Mouse (Mus musculus): Measurements from ENCODE around the gene Dixdc1. TPM values are rescaled to one million over a fixed set of nuclear protein-coding genes. Genes with fewer than 3 reads are reported as not detected.
A peak's percentile ranks its signal among the peaks of the same experiment; 100 is the strongest.

The Dixdc1 gene
- total and polyA plus RNA-seq, 3 experiments = 0.07 TPM; not detected in 2

DNA sequence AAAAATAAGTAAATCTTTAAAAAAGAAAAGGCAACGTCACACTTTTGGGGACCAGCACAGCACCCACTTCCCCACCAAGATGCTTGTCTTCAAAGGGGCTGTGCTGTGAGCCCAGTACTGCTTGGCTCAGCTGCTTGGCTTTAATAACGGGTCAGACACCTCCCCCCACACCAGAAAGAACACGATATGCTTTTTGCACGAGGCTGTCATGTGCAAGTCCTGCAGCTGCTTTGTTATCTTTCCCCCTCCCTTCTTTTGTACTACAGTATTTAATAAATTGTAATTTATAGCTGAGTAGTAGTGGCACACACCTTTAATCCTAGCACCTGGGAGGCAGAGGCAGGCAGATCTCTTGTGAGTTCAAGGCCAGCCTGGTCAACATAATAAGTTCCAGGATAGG, 20.4 kb downstream of the Dixdc1 start:
- Histone ChIP-seq H3K9me3 (replicated peaks; ENCODE audit: insufficient read depth, low read length) (no peaks in the 10 kb centered on the region), H3K36me3 (ENCODE audit: control insufficient read depth in 1 of 2, insufficient read depth in 2 of 2, low read length in 2 of 2) (no peaks in the 10 kb centered on the region), H3K4me3 (ENCODE audit: control insufficient read depth in 1 of 2, insufficient read depth in 1 of 2, low read depth in 2 of 2, low read length in 2 of 2) (no peak overlapping the region), H3K27ac (ENCODE audit: control insufficient read depth, low read depth, low read length) (no peak overlapping the region), H3K27me3 (ENCODE audit: control insufficient read depth in 1 of 2, insufficient read depth in 2 of 2, low read length in 2 of 2) (peaks cover 12 to 16% of the 10 kb centered on the region in 2 experiments), H3K9ac (ENCODE audit: control insufficient read depth, low read depth, low read length, poor library complexity, severe bottlenecking) (no peak overlapping the region), H3K79me2 (ENCODE audit: control insufficient read depth, insufficient read depth, low read length, poor library complexity) (no peaks in the 10 kb centered on the region), H3K4me1 (ENCODE audit: control insufficient read depth in 1 of 2, insufficient read depth in 2 of 2, low read length in 2 of 2) (0 out of 4 replicates have a peak, but pooled peaks cover 0 to 2% of the 10 kb centered on the region in 2 experiments)
- TF ChIP-seq HCFC1 (IDR thresholded peaks at IDR 0.05; ENCODE audit: low read depth, low read length) (no peak), ZC3H11A (IDR thresholded peaks at IDR 0.05; ENCODE audit: low read depth, low read length) (no peak), ZMIZ1 (IDR thresholded peaks at IDR 0.05; ENCODE audit: low read depth, low read length) (no peak), ZNF384 (IDR thresholded peaks at IDR 0.05; ENCODE audit: low read depth, low read length) (no peak)
- DNase-seq (ENCODE audit: low read depth, low spot score) = no peak

DNA sequence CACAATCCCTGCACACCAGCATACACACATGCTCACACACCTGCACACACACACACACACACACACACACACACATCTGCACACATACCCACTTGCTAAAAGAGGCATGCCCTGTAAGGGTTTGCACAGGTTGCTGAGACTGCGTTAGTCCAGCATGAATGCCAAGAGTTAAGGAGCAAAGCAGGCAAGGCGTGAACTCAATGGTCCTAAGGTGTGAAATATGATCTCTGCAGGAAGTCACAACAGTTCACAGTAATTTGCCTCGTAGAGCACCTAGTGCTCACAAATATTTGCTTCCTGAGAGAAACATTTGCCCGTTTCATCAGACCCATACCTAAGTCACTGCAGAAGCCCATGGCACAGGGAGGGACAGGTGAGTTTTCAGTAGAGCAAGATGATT, 25.1 kb downstream of the Dixdc1 start:
- no peak overlapping the region for H3K27ac ChIP-seq (ENCODE audit: control insufficient read depth, low read depth, low read length)
- no peaks in the 10 kb centered on the region for H3K36me3 ChIP-seq (ENCODE audit: control insufficient read depth in 1 of 2, insufficient read depth in 2 of 2, low read length in 2 of 2)
- TF ChIP-seq ZC3H11A (IDR thresholded peaks at IDR 0.05; ENCODE audit: low read depth, low read length) = no peak
- TF ChIP-seq SMC3 (IDR thresholded peaks at IDR 0.05; ENCODE audit: low read depth, low read length) = no peak
- no peak for TF ChIP-seq HCFC1 (IDR thresholded peaks at IDR 0.05; ENCODE audit: low read depth, low read length)
- TF ChIP-seq POLR2AphosphoS2 (IDR thresholded peaks at IDR 0.05; ENCODE audit: low read length) = no peak
- no peak for TF ChIP-seq ZKSCAN1 (IDR thresholded peaks at IDR 0.05; ENCODE audit: low read depth, low read length)
- TF ChIP-seq TAL1 (IDR thresholded peaks at IDR 0.05; ENCODE audit: low read length) = no peak
- H3K27me3 ChIP-seq (ENCODE audit: control insufficient read depth in 1 of 2, insufficient read depth in 2 of 2, low read length in 2 of 2) = peaks cover 6 to 17% of the 10 kb centered on the region in 2 experiments; a peak in 3 of 4 replicates
- no peak overlapping the region for H3K4me3 ChIP-seq (ENCODE audit: control insufficient read depth in 1 of 2, insufficient read depth in 1 of 2, low read depth in 2 of 2, low read length in 2 of 2)
- no peaks in the 10 kb centered on the region for H3K9me3 ChIP-seq (replicated peaks; ENCODE audit: insufficient read depth, low read length)
- H3K9ac ChIP-seq (ENCODE audit: control insufficient read depth, low read depth, low read length, poor library complexity, severe bottlenecking) = no peak overlapping the region
- H3K79me2 ChIP-seq (ENCODE audit: control insufficient read depth, insufficient read depth, low read length, poor library complexity) = no peaks in the 10 kb centered on the region
- H3K4me1 ChIP-seq (ENCODE audit: control insufficient read depth in 1 of 2, insufficient read depth in 2 of 2, low read length in 2 of 2) = no peaks in the 10 kb centered on the region
- no peak for DNase-seq (ENCODE audit: low read depth, low spot score)

DNA sequence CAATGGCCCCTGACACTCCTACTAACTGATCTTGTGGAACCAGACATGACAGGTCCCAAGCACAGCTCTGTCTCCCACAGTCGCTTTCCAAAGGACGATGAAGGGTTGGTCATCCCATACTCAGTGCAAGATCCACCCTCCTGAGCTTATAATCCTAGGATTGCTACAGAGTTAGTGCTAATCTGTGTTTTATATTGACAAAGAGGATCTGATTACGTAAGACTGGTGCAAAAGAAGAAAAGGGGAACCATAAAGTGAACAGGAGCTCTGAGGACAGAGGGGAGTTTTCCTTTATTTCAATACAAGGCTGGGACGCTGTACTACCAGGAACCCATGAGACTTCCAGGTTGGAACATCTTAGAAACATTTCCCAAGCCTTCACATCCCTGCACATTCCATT, 28.0 kb downstream of the Dixdc1 start:
- TF ChIP-seq MAFK (IDR thresholded peaks at IDR 0.05; ENCODE audit: borderline replicate concordance, low read depth, low read length) (no peak), CHD2 (IDR thresholded peaks at IDR 0.05; ENCODE audit: low read length) (no peak), E2F4 (IDR thresholded peaks at IDR 0.05; ENCODE audit: borderline replicate concordance, low read depth, low read length) (no peak), GABPA (IDR thresholded peaks at IDR 0.05; ENCODE audit: low read depth, low read length) (no peak), RCOR1 (IDR thresholded peaks at IDR 0.05; ENCODE audit: low read depth, low read length) (no peak), MYC (IDR thresholded peaks at IDR 0.05; ENCODE audit: low read depth, low read length) (no peak), CHD1 (IDR thresholded peaks at IDR 0.05; ENCODE audit: low read depth, low read length) (no peak), POLR2AphosphoS2 (IDR thresholded peaks at IDR 0.05; ENCODE audit: low read length) (no peak), TAL1 (IDR thresholded peaks at IDR 0.05; ENCODE audit: low read length) (no peak), TCF12 (IDR thresholded peaks at IDR 0.05; ENCODE audit: low read depth, low read length) (no peak), MEF2A (IDR thresholded peaks at IDR 0.05; ENCODE audit: extremely low read depth, insufficient replicate concordance, low read depth, low read length, poor library complexity, severe bottlenecking) (no peak), SMC3 (IDR thresholded peaks at IDR 0.05; ENCODE audit: low read depth, low read length) (no peak)
- DNase-seq (ENCODE audit: low read depth, low spot score) = peak; percentile 11
- Histone ChIP-seq H3K27me3 (ENCODE audit: control insufficient read depth in 1 of 2, insufficient read depth in 2 of 2, low read length in 2 of 2) (peaks cover 2 to 10% of the 10 kb centered on the region in 2 experiments; a peak in 3 of 4 replicates), H3K36me3 (ENCODE audit: control insufficient read depth in 1 of 2, insufficient read depth in 2 of 2, low read length in 2 of 2) (no peaks in the 10 kb centered on the region), H3K4me3 (ENCODE audit: control insufficient read depth in 1 of 2, insufficient read depth in 1 of 2, low read depth in 2 of 2, low read length in 2 of 2) (no peak overlapping the region), H3K27ac (ENCODE audit: control insufficient read depth, low read depth, low read length) (no peak overlapping the region), H3K9ac (ENCODE audit: control insufficient read depth, low read depth, low read length, poor library complexity, severe bottlenecking) (no peak overlapping the region), H3K9me3 (replicated peaks; ENCODE audit: insufficient read depth, low read length) (no peaks in the 10 kb centered on the region), H3K4me1 (ENCODE audit: control insufficient read depth in 1 of 2, insufficient read depth in 2 of 2, low read length in 2 of 2) (no peaks in the 10 kb centered on the region), H3K79me2 (ENCODE audit: control insufficient read depth, insufficient read depth, low read length, poor library complexity) (no peaks in the 10 kb centered on the region)
